Mouse (Mus musculus) brain, embryonic 18.5 days (tissue): ENCODE data around the gene Cacna2d4.

ENCODE experiments used
- DNase-seq: peaks from one replicate; pipeline ENCODE4 v3.0.0-alpha.2; 2012; ENCODE audit warnings: low read depth, low spot score

Cacna2d4 gene

GRCm38 (mm10) chr6:119310176-119310575, 73.8 kb downstream of the Cacna2d4 start:
- no peak for DNase-seq

DNA sequence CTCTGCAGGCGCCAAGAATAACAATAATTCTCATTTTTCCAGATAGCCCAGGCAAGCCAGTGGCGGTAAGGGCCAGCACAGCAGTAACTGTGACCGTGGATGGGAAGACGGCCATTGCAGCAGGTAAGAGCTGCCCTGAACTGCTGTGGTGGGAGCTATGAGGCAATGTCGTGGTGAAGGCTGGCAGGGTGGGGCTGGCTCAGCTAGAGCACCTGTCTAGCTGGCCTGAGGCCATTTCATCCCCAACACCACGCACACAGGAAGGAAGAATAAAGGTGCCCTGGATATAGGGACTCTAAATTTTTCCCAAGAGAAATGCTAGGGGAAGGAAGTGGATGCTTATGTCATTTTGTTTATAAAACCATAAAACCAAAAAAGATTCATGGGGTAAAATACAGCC, 76.1 kb downstream of the Cacna2d4 start:
- DNase-seq: no peak

DNA sequence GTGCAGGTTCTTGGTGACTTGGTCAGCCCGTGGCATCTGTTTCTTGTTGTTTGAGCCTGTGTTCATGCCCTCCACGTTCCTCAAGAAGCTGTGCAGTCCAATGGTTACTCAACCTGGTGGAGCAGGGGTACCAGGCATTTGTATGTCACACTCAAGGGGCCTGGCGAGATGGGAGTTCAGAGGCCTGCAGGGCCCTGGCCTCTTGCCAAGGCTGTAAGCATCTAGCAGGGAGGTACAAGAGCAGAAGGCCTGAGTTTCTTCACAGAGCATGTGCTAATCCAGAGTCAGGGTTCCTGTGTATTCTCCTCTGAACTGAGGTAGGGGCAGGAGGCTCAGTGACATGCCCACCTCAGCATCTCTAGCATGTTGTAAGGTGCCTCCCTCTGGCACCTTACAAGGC, 76.8 kb downstream of the Cacna2d4 start:
- no peak for DNase-seq

GRCm38 (mm10) chr6:119313588-119314375, 77.5 kb downstream of the Cacna2d4 start:
- DNase-seq: no peak

GRCm38 (mm10) chr6:119314751-119315476, 78.6 kb downstream of the Cacna2d4 start:
- DNase-seq: no peak

- DNase-seq: no peak
Measured at GRCm38 (mm10) chr6:119318732-119319131, 82.4 kb downstream of the Cacna2d4 start.

DNA sequence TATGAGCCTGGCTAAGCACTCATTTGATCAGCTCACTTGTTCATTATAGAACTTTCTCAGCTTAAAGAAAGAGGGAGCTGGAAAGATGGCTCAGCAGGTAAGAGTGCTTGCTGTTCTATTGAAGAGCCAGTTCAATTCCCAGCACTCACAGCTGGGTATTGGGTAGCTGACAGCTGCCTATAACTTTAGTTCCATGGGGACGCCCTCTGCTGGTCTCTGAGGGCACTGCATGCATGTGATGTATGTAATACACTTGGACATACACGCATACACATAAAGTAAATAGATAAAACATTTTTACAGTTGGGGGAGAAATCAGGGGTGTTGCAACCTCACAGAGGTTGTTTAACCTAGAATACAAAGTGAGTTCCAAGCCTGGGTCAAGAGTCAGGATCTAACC, 83.0 kb downstream of the Cacna2d4 start:
- DNase-seq: no peak

DNA sequence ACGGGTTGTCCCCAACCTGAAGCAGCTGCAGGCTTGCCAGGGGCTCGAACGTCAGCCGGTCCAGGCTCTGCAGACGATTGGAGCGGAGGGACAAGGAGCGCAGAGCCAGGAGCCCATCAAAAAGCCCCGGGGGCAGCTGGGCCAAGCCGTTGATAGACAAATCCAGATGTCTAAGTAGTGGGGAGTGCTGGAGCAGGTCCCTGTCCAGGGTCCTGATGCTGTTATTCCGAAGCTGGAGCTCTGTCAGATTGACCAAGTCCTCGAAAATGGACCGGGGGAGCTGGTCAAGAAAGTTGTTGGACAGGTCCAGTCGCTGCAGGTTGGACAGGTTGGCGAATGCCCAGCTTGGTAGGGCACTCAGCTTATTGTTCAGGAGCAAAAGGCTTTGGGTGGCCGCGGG, 84.2 kb downstream of the Cacna2d4 start:
- no peak for DNase-seq

- DNase-seq: no peak
Measured at GRCm38 (mm10) chr6:119321752-119322151, 85.4 kb downstream of the Cacna2d4 start.

DNA sequence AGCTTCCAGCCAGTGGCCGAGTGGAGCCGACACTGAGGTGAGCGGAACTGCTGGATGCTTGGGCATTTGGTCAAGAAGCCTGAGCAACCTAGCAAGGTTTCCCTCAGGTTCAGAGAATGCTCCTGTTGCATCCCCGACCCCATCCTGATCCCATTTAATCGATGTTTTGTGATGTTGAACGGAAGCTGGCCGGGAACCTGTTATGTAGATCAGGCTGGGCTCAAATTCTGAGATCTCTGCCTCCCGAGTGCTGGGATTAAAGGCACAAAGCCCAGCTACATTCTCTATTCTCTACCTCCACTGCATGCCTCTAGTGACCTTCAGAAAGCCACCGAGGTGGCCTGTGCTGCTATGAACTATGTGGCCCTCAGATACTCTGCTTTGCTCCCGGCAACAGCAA, 88.5 kb downstream of the Cacna2d4 start:
- no peak for DNase-seq

GRCm38 (mm10) chr6:119325978-119326377, 89.7 kb downstream of the Cacna2d4 start:
- DNase-seq: no peak

DNA sequence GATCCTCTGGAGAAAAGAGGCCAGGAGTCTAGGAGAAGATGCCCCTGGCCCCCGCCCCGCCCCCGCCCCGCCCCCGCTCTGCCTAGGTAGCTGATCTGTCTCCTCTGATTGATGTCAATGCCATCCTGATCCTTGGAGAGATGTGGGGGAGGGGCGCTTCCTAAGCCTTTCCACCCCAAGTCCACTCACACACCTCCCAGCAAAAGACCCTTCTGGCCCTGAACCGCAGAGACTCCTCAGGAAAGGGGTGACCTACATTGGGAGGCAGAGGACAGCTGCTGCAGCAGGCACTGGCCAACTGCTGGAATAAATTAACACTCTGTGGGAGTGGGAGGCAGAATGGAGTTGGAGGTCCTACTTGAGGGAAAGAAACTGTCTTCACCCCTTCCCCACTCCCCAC, 90.2 kb downstream of the Cacna2d4 start:
- no peak for DNase-seq

DNA sequence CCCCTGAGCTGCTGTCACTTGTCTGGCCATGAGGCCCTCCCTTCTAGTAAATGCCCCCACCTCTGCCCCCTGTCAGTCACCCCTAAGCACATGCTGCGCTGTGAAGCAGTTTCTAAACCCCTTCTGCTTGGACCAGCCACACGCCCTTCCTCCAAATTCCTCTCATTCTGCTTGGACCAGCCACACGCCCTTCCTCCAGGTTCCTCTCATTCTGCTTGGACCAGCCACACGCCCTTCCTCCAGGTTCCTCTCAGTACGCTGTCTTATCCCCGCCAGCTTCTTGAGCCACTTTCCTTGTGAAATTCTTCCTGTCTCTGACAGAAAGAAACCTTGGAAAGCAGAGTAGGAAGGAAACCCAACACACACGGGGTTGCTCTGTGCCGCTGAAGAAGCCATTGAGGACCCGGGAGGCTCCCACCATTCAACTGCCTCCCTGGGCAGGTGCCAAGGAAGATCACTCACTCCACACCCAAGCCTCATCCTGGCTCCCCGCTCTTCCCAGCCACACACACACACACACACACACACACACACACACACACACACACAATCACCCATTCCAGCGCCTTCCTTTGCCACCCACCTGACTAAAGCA, 92.3 kb downstream of the Cacna2d4 start:
- DNase-seq: no peak

DNA sequence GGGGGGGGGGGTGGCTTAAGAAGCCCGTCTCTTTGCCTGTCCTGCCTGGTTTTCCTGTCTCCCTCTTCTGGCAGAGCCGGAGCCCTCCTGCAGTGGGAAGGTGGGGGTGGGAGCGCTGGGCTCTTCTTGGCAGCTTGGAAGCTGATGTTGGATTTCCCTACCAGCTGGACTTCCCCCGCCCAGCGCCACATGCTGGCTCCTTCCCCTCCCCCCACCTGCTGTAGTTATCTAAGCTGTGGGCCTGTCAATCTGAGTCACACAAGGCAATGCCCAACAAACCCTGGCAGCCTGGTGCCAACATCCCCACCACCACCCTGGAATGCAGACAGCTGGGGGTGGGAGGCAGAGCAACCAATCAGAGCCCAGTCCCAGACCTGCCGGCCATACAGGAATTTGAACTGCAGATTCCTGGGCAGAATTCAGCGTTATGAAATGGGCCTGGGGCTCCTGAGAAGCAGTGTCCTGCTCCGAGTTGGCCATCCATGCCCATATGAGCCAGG, 92.9 kb downstream of the Cacna2d4 start:
- DNase-seq: peak; percentile 73

GRCm38 (mm10) chr6:119329936-119330335, 93.6 kb downstream of the Cacna2d4 start:
- no peak for DNase-seq

DNA sequence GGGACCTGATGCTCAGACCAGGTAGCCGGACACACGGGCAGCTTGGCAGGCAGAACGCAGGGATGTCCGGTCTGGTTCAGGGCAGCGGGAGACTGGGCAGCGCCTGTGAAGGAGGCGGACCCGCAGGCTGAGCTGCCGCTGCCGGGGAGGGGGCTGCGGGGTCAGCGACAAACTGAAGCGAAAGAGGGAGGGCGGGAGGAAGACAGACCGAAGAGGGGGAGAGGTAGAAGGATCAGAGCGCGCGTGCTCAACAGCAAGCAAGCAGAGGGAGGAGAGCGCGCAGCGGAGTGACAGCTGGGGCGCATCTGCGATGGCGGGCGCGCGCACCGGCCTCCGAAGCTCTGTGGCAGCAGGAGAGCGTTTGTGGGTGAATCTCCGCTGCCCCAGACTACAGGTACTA, 94.2 kb downstream of the Cacna2d4 start, which contains the start of gene Lrtm2:
Lrtm2 (minus strand) TSS at position 261 of the 400 bp plus-strand sequence.
- DNase-seq: peak; percentile 47

DNA sequence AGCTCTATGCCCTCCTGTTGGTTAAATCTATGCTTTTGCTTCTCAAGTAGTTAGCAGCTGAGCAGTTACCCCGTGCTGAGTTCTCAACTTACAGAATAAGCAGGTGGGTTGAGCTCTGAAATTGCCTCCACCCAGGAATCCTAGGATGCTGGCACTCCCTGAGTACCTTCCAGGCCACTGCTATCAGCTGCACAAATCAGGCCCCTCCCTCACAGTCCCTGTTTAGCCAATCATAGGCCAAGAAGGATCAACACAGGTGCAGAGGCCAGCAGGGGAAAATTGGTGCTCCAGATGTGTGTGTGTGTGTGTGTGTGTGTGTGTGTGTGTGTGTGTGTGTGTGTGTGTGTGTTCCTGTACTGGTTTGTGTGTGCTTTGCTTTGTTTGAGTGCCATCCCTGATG, 95.8 kb downstream of the Cacna2d4 start:
- DNase-seq: no peak

DNA sequence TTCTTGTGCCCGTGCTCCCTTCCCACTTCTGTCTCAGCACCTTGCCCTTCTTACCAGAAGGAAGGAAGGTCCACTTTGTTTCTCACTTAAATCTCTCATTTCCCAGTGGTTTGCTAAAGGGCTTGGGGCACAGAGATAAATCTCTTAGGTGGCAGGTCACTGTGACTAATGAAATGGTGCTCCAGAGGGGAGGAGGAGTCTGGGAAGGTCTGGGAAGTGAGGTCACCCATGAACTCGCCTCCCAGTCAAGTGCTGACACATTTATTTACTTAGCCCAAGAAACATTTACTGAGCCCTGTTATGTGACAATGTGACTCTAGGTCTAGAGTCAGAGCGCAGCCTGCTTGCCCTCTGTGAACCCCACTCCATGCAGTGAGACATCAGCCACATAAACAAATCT, 96.9 kb downstream of the Cacna2d4 start:
- no peak for DNase-seq

DNA sequence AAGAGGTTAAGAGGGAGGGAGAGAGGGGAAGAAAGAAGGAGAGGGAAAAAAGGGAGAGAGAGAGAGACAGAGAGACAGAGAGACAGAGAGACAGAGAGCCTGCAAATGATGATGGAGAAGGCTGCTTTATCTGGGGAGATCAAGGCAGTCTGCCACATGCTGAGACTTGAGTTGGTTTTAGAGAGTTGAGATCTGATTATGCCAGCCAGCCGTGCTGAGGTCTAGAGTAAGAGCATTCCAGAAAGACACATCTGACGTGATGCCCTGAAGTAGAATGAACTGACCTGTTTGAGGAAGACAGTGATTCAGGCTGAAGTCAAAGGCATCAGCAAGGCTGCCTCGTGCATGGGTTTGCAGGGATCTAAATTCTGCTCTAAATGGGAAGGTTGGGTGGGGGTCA, 97.5 kb downstream of the Cacna2d4 start:
- no peak for DNase-seq

- no peak for DNase-seq
Measured at GRCm38 (mm10) chr6:119336124-119336523, 99.8 kb downstream of the Cacna2d4 start.

- DNase-seq: no peak
Measured at GRCm38 (mm10) chr6:119337287-119337686, 101.0 kb downstream of the Cacna2d4 start.

GRCm38 (mm10) chr6:119338121-119338912, 102.0 kb downstream of the Cacna2d4 start:
- no peak for DNase-seq
